Mouse (Mus musculus) kidney, adult 2 months (tissue): Measurements from ENCODE around the gene Sim2. TPM values are rescaled to one million over a fixed set of nuclear protein-coding genes. Genes with fewer than 3 reads are reported as not detected.

ENCODE experiments used
- DNase-seq: peaks from one replicate; pipeline ENCODE4 v3.0.0; 2021
- H3K27ac ChIP-seq: fragments of 200-500 bp; 2 replicates; pipeline ENCODE4 v1.5.1; 2012; ENCODE audit warnings: low read depth, low read length, control low read depth, inconsistent platforms; ENCODE audit not compliant: insufficient read depth
- H3K27me3 ChIP-seq: fragments of 200-500 bp; replicated peaks from 2 replicates; pipeline ENCODE4 v1.6.1; 2012; ENCODE audit warnings: mild to moderate bottlenecking, moderate library complexity, low read length, inconsistent platforms; ENCODE audit not compliant: control insufficient read depth, insufficient read depth
- H3K36me3 ChIP-seq: fragments of 200-500 bp; 2 replicates; pipeline ENCODE4 v1.6.1; 2012; ENCODE audit warnings: mild to moderate bottlenecking, moderate library complexity, low read length, inconsistent platforms; ENCODE audit not compliant: control insufficient read depth, insufficient read depth
- H3K4me1 ChIP-seq: fragments of 200-500 bp; 2 replicates; pipeline ENCODE4 v1.6.1; 2011; ENCODE audit warnings: low read length; ENCODE audit not compliant: control insufficient read depth, insufficient read depth
- H3K4me3 ChIP-seq: fragments of 200-500 bp; 2 replicates; pipeline ENCODE4 v1.5.1; 2011; ENCODE audit warnings: mild to moderate bottlenecking, low read depth, low read length, control low read depth; ENCODE audit not compliant: insufficient read depth
- CTCF ChIP-seq: fragments of 200-500 bp; conservative IDR thresholded peaks from 2 replicates; pipeline ENCODE4 v1.5.1; 2011; ENCODE audit warnings: low read depth, mild to moderate bottlenecking, control low read depth, low read length, moderate library complexity, mixed read lengths; ENCODE audit not compliant: insufficient read depth, insufficient read length
- POLR2A ChIP-seq: fragments of 200-500 bp; IDR thresholded peaks from one replicate; pipeline ENCODE4 v1.6.1; 2011; ENCODE audit warnings: low read depth, low read length, control low read depth
- WGBS: fragments of 180-500 bp; shearing (Covaris S2); methylation state at CpG from one replicate; pipeline ENCODE4 v1.1.7; 2018; 5-methylcytosine and 5-hydroxymethylcytosine counted together
- polyA plus RNA-seq: library from polyadenylated mRNA; depleted of rRNA; stranded (reverse); fragments of >200 nt; gene quantifications from 2 replicates; pipeline ENCODE4 v1.2.3, GENCODE M21; 2012

The Sim2 gene
- polyA plus RNA-seq, 1 experiment = 8.1 TPM

DNA sequence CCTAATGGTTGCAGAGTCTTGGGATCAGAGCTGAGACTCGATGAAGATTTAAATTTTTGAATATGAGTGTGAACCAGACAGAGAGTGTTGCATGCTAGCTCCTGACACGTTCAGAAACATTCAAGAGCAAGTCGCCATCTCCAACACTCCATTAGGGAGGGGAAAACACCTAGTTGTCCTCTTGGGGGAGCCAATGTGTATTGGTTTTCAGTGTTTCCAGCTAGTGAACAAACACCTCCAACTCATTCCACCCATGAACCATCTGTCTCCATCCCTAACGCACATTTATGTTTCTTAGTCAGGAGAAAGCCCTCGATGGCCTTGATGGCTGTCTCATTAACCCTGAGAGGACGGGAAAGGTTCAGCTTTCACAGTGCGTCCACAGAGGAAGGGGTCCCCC is 39.7 kb upstream of the Sim2 start:
- TF ChIP-seq POLR2A = no peak
- Histone ChIP-seq H3K36me3 (no peaks in the 10 kb centered on the region), H3K4me3 (no peak overlapping the region), H3K4me1 (no peaks in the 10 kb centered on the region), H3K27ac (no peak overlapping the region), H3K27me3 (no peaks in the 10 kb centered on the region)
- WGBS = 26% methylated on average over 7 of the region's 7 CpGs
- no peak for DNase-seq

DNA sequence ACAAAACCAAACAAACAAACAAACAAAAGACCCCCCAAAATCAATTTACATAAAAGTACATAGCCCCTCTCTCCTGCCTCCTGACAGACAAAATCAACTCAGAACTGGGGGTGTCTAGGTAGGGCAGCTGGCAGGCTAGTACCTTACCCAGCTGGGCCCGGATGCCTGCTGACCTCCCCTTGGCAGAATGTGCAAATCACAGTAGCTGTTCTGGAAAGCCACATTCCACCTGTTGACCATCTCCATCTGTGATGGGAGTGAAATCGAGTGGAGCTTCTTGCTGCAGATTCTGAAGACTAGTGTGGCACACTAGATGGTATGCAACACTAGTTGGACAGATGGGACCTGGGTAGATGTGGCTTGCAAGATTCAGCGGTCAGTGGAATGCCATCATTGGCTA is 34.4 kb upstream of the Sim2 start:
- no peak overlapping the region for H3K27ac ChIP-seq
- H3K27me3 ChIP-seq = no peaks in the 10 kb centered on the region
- TF ChIP-seq POLR2A (no peak), CTCF (no peak)
- DNase-seq = no peak
- no peak overlapping the region for H3K4me3 ChIP-seq
- WGBS = 86% methylated on average over 3 of the region's 3 CpGs
- H3K36me3 ChIP-seq = no peaks in the 10 kb centered on the region
- no peaks in the 10 kb centered on the region for H3K4me1 ChIP-seq

DNA sequence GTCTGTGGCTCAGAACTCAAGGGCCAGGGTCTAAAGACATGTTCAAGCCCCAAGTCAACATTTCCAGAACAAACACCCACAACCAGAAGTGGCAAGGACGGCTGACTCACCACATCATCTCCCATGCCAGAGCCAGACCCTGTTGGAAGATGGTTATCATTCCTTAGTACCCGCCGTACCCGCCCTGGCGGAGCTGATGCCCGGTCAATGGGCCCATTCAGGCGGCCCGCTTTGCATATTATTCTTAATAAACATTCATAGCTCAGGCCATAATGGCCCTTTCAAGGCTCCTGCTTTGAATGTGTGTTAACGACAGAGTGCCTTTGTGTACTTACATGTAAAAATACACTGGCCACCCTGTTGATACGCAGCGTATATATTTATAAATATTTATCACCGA is 29.6 kb upstream of the Sim2 start:
- Histone ChIP-seq H3K4me3 (no peak overlapping the region), H3K27me3 (no peaks in the 10 kb centered on the region), H3K27ac (no peak overlapping the region), H3K36me3 (no peaks in the 10 kb centered on the region), H3K4me1 (no peaks in the 10 kb centered on the region)
- TF ChIP-seq CTCF = no peak
- TF ChIP-seq POLR2A = no peak
- no peak for DNase-seq
- 83% methylated on average over 12 of the region's 12 CpGs for WGBS

DNA sequence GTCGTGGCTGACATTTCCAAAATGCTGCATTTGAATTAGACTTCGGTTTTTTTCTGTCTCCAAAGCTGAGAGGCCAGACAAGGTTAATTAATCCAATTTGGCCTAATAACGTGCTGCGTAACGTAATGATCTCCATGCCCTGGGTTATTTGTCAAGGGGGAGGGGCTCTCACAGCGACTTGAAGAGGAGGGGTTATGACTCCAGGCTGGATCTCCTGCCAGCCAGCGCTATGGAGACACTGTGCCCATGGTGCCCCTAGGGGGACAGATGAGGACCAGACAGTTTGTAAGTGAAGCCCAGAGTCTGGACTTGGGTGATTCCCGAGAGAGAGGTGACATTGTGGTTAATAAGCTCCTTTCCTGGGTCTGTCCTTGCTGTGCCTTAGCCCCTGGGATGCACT is 29.2 kb upstream of the Sim2 start:
- no peak overlapping the region for H3K4me3 ChIP-seq
- H3K27me3 ChIP-seq = no peaks in the 10 kb centered on the region
- H3K4me1 ChIP-seq = no peaks in the 10 kb centered on the region
- H3K27ac ChIP-seq = no peak overlapping the region
- 64% methylated on average over 8 of the region's 8 CpGs for WGBS
- TF ChIP-seq POLR2A (no peak), CTCF (no peak)
- no peaks in the 10 kb centered on the region for H3K36me3 ChIP-seq
- no peak for DNase-seq

DNA sequence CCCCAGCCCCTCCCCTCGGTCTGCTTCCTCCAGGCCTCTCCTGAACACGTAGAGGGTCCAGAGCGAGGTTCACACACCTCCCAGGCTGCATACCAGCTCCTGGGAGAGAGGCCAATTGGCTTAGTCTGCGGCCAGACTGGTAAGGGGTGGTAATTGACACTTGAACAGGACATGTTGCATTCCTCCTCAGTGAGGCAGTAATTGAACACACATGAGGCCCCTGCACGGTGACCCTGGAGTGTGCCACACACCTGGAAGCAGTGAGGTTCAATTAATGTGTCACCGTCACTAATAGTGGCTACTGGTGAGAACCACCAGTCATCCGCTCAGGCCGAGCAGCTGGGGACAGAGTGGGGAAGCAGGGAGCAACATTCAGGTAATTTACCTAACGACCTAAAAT is 24.9 kb upstream of the Sim2 start:
- no peak overlapping the region for H3K27ac ChIP-seq
- no peaks in the 10 kb centered on the region for H3K27me3 ChIP-seq
- no peak for TF ChIP-seq POLR2A
- no peak for TF ChIP-seq CTCF
- peak; percentile 52 for DNase-seq
- 47% methylated on average over 9 of the region's 9 CpGs for whole genome bisulfite sequencing
- H3K4me1 ChIP-seq = no peaks in the 10 kb centered on the region
- no peaks in the 10 kb centered on the region for H3K36me3 ChIP-seq
- no peak overlapping the region for H3K4me3 ChIP-seq

DNA sequence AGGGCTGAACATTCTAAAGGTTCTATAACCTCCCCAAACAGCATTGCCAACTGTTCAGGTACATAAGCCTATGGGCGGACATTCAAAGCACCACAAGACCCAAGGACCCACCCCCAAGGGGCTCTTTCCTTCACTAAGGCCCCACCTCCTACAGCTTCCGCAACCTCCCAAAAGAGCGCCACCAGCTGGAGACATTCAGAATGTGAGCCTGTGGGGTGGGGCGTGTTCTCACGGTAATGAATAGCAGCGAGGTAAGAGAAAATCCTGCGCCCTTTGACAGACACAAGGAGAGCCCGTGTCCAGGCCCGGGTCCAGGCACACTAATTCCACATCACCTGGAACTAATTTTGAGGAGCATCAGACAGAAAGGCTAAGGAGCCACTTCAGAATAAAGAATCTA is 20.5 kb upstream of the Sim2 start:
- no peak overlapping the region for H3K27ac ChIP-seq
- no peak overlapping the region for H3K4me3 ChIP-seq
- DNase-seq = no peak
- TF ChIP-seq POLR2A = no peak
- 85% methylated on average over 9 of the region's 9 CpGs for WGBS
- no peaks in the 10 kb centered on the region for H3K27me3 ChIP-seq
- no peaks in the 10 kb centered on the region for H3K4me1 ChIP-seq
- no peaks in the 10 kb centered on the region for H3K36me3 ChIP-seq

DNA sequence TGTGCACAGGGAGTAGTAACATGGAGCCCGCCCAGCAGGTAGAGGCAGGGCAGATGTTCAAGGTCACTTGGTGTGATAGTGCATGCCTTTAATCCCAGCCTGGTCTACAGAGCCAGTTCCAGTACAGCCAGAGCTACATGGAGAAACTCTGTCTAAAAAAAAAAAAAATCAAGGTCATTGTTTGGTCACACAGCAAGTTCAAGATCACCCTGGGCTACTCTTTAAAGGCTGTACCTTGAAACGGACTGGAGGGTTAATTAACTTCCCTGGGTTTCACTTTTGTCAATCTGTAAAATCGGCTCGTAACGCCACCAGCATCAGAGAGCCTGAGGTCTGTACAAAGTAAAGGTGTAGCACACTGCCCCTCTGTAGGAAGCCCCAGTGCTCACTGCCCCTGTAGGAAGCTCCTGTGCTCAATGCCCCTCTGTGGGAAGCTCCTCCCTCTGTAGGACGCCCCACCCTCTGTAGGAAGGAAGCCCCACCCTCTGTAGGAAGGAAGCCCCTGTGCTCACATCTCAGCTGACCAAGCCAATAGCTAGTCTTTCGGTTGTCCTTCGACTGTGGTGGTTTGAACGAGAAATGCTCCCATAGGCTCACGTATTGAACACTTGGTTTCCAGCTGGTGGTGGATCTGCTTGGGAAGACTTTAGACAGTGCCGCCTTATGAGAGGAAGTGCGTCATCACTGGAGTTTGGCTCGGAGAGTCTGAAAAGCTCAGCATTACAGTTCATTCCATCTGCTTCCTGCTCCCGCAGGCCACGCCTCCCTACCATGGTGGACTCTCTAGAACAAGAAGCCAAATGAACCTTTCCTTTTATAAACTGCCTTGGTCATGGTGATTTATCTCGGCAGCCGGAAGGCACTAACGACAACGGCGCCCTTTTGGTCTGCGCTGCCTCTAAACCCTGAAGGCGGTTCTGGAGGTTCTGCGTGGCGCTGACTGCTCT is 18.7 kb upstream of the Sim2 start:
- 68% methylated on average over 24 of the region's 24 CpGs for WGBS
- Histone ChIP-seq H3K4me1 (no peaks in the 10 kb centered on the region), H3K36me3 (no peaks in the 10 kb centered on the region), H3K27me3 (no peaks in the 10 kb centered on the region), H3K4me3 (no peak overlapping the region), H3K27ac (no peak overlapping the region)
- no peak for DNase-seq
- TF ChIP-seq POLR2A = no peak
- no peak for TF ChIP-seq CTCF

DNA sequence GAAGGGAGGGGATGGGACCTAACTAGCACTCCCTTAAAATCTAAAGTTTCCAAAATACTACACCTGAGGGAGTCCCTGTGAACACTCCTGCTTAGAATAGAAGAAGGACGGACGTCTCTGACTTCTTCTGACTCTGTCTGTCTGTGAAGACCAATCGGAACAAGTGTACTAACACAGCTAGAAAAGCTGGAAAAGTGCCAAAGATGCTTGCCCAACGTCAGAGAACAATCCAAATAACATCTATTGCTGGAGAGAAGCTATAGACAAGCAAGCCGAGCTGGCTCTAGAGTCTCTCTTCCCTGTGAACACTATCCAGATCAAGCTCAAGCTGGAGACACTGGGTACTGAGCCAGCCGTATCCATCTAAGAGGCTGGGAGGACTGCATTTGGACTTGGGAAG is 18.0 kb upstream of the Sim2 start:
- WGBS = 68% methylated on average over 6 of the region's 6 CpGs
- no peak for TF ChIP-seq POLR2A
- no peak for TF ChIP-seq CTCF
- no peaks in the 10 kb centered on the region for H3K36me3 ChIP-seq
- DNase-seq = no peak
- H3K4me1 ChIP-seq = no peaks in the 10 kb centered on the region
- no peak overlapping the region for H3K27ac ChIP-seq
- H3K27me3 ChIP-seq = no peaks in the 10 kb centered on the region
- H3K4me3 ChIP-seq = no peak overlapping the region
